Mouse (Mus musculus) left cerebral cortex, adult 2 months (tissue): ENCODE measurements around the gene Stat4. TPM values are rescaled to one million over a fixed set of nuclear protein-coding genes. Genes with fewer than 3 reads are reported as not detected.
A peak's percentile ranks its signal among the peaks of the same experiment; 100 is the strongest.

Source experiments
- DNase-seq, 2 experiments: peaks; one replicate each; pipeline ENCODE4 v3.0.0; 2021 to 2022; ENCODE audit warnings: low spot score in 2 of 2, mixed read lengths in 1 of 2; ENCODE audit errors: extremely low spot score in 1 of 2
- H3K27ac ChIP-seq: fragments of 200-600 bp; 2 replicates; pipeline ENCODE4 v1.8.1; 2022
- H3K4me3 ChIP-seq: fragments of 200-600 bp; 2 replicates; pipeline ENCODE4 v1.8.1; 2022
- CTCF ChIP-seq: fragments of 200-600 bp; IDR thresholded peaks from 2 replicates; pipeline ENCODE4 v1.8.1; 2022; ENCODE audit warnings: antibody characterized with exemption, mild to moderate bottlenecking, moderate library complexity
- intact Hi-C: fragments of 180-260 bp; cut with DNase I; formaldehyde crosslinking; loops from one replicate; pipeline ENCODE4 v1.15.1; 2025
- total RNA-seq, 2 experiments: library from RNA; stranded (reverse); gene quantifications; 2 replicates each; pipeline ENCODE4 v1.2.3; 2021

Stat4 gene
- total RNA-seq, 2 experiments from 2014 or later: 3.5 to 5.0 TPM

- H3K4me3 ChIP-seq: no peak overlapping the region
- no peak for TF ChIP-seq CTCF
- intact Hi-C loops: no loop called here
- H3K27ac ChIP-seq: no peak overlapping the region
- no peak for DNase-seq
Measured at GRCm38 (mm10) chr1:52116441-52116840, 129.5 kb downstream of the Stat4 start.

DNA sequence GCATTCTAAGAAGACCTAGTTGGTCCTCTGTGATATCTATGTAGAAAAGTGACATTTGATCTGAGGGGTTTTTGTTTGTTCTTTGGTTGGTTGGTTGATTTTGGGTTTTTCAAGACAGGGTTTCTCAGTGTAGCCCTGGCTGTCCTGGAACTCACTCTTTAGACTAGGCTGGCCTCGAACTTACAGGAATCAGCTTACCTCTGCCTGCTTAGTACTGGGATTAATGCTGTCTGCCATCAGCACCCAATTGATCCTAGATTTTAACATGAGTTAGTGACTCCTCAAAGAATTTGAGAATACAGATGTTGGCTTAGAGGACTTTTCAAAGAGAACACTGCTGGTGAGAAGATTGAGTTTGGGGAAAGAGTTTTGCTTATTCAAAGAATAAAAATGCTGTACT lies 130.8 kb downstream of the Stat4 start:
- DNase-seq: no peak
- no peak overlapping the region for H3K27ac ChIP-seq
- intact Hi-C loops: no loop called here
- no peak overlapping the region for H3K4me3 ChIP-seq
- TF ChIP-seq CTCF: no peak

GRCm38 (mm10) chr1:52118860-52119591 lies 132.1 kb downstream of the Stat4 start, which contains the start of gene Stat1:
TSS of gene Stat1 (plus strand) at chr1:52119440.
- DNase-seq: peak; percentile 72 to 82
- no peak; the same call in none of the 2 replicates for TF ChIP-seq CTCF
- intact Hi-C loops: no loop called here
- Histone ChIP-seq H3K27ac (peak within 1 kb of the TSS; percentile 62), H3K4me3 (peak within 1 kb of the TSS; percentile 59)

DNA sequence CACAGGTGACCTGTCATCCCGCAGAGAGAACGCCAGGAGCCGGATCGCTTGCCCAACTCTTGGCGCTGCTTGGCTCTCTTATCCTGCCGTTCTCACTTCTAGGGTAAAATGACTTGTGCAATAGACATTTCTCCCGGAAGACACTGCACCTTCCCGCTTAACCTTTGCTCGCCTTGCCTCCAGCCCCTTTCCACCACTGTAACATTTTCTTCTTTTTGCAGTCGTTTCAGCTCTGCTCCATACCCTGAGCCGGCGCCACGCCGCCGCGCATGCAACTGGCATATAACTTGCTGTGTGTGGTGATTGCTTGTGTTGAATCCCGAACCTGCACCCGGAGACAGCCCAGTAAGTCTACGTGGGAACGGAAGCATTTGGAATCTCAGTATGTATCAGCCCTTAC lies 132.7 kb downstream of the Stat4 start:
- DNase-seq: no peak
- H3K4me3 ChIP-seq: peak overlapping the region; percentile 59
- TF ChIP-seq CTCF: no peak
- intact Hi-C loops: no loop called here
- H3K27ac ChIP-seq: peak overlapping the region; percentile 58

GRCm38 (mm10) chr1:52120191-52120590 lies 133.2 kb downstream of the Stat4 start:
- no peak for DNase-seq
- no peak overlapping the region for H3K27ac ChIP-seq
- H3K4me3 ChIP-seq: peak overlapping the region; percentile 59
- intact Hi-C loops: no loop called here
- TF ChIP-seq CTCF: no peak

- TF ChIP-seq CTCF: no peak
- intact Hi-C loops: no loop called here
- no peak for DNase-seq
- H3K27ac ChIP-seq: no peak overlapping the region
- no peak overlapping the region for H3K4me3 ChIP-seq
Measured at GRCm38 (mm10) chr1:52121052-52121451, 134.1 kb downstream of the Stat4 start.

- TF ChIP-seq CTCF: no peak
- Histone ChIP-seq H3K27ac (no peak overlapping the region), H3K4me3 (no peak overlapping the region)
- no peak for DNase-seq
- intact Hi-C loops: no loop called here
Measured at GRCm38 (mm10) chr1:52124818-52125217, 137.9 kb downstream of the Stat4 start.

GRCm38 (mm10) chr1:52127350-52127749 lies 140.4 kb downstream of the Stat4 start:
- intact Hi-C loops: no loop called here
- no peak overlapping the region for H3K27ac ChIP-seq
- TF ChIP-seq CTCF: no peak
- H3K4me3 ChIP-seq: no peak overlapping the region
- no peak for DNase-seq

DNA sequence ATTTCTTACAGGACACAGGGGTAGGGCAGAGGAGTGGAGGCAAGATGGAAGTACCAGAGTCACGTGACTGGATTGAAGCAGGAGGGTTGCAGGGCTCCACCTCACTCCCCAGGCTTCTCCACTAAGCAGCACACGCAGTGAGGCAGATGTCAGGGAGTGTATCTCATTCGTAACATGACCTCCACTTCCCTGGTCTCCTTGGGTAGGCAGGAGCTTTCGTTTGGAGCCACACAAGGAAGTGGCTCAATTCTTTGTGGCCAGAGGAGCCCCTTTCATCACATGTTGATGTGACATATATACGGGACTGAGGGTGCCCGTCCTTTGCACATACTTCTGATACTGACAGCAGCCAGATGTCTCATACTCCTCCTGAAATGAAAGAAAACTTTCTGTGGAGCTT lies 142.8 kb downstream of the Stat4 start:
- Histone ChIP-seq H3K27ac (no peak overlapping the region), H3K4me3 (no peak overlapping the region)
- no peak for TF ChIP-seq CTCF
- DNase-seq: no peak
- intact Hi-C loops: no loop called here

DNA sequence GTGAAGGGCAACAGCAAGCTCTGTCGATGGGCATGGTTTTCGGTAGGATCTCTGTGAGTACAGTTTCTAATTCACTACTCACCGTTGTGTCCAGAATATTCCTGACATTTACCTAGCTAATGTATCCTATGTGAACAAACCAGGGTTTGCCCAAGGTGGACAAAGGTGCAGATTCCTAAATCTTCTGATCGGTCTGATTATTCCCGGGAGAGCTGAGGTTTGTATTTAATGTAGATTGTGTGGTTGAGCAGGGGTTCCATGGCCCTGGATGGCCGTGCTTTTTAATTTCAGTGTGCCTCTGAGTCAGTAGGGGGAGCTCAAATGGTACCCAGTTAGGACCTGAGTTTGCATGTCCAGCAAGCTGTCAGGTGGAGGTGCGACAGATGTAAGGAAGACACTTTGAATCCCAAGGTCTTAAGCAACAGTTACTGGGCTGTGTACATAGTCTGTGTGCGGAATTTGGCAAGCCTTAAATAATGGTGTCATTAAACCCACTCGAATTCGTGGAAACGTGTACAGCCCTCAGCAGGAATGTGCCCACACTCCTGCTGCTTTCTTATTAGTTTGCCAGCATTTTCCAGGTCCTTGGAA lies 144.9 kb downstream of the Stat4 start:
- Histone ChIP-seq H3K27ac (no peak overlapping the region), H3K4me3 (no peak overlapping the region)
- no peak for DNase-seq
- intact Hi-C loops: no loop called here
- TF ChIP-seq CTCF: peak; percentile 38

DNA sequence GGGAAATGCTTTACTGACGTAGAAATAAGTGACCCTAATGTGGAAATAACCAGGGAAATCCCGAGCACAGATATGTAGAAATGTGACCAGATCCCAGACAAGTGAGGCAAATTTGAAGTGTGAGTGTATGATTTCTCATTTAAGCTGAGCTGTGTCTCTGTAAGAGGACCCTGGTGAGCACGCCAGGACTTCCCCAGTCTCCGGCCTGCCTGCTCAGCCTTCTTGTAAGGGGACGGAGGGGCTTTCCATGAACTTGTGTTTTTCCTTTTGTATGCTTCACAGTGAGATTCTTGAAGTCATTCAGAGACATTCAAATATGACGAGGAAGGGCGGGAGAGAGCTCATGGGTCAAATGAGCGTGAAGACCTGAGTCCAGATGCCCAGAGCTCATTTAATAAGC lies 146.3 kb downstream of the Stat4 start:
- TF ChIP-seq CTCF: no peak
- no peak overlapping the region for H3K4me3 ChIP-seq
- DNase-seq: no peak
- intact Hi-C loops: no loop called here
- no peak overlapping the region for H3K27ac ChIP-seq

DNA sequence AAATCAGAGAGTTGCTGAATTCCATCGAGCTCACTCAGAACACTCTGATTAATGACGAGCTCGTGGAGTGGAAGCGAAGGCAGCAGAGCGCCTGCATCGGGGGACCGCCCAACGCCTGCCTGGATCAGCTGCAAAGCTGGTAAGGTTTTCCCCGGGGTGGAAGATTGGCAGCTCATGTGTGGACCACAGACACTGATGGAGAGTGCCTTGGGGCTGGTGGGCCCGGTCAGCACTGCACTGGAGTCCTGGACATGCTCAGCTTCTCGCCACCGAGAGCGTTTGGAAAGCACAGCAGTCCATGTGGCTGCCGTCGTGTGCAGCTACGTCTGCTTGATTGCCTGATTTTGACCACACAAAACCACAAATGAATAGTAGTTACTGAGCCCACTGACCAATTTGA lies 150.3 kb downstream of the Stat4 start:
- DNase-seq: no peak
- Histone ChIP-seq H3K4me3 (no peak overlapping the region), H3K27ac (no peak overlapping the region)
- TF ChIP-seq CTCF: no peak
- intact Hi-C loops: no loop called here

GRCm38 (mm10) chr1:52140534-52140933 lies 153.6 kb downstream of the Stat4 start:
- intact Hi-C loops: loop anchor here (5.0 kb wide), 1 partner anchor 92 kb away; the partner anchor contains the start of gene Gls
- no peak for TF ChIP-seq CTCF

More at GRCm38 (mm10) chr1:52140534-52140933, 153.6 kb downstream of the Stat4 start:
- no peak for DNase-seq
- Histone ChIP-seq H3K27ac (no peak overlapping the region), H3K4me3 (no peak overlapping the region)
